Mouse (Mus musculus) heart, adult 2 months (tissue): ENCODE data around the gene Kcnb1.
A peak's percentile ranks its signal among the peaks of the same experiment; 100 is the strongest.

Experiments
- CTCF ChIP-seq: fragments of 200-600 bp; IDR thresholded peaks from 2 replicates; pipeline ENCODE4 v1.8.1; 2022; ENCODE audit warnings: antibody characterized with exemption, mild to moderate bottlenecking, moderate library complexity
- EP300 ChIP-seq: fragments of 200-500 bp; IDR thresholded peaks from 2 replicates; pipeline ENCODE4 v1.6.1; 2011; ENCODE audit warnings: low read depth, low read length, control low read depth; ENCODE audit not compliant: insufficient read depth
- POLR2A ChIP-seq: fragments of 200-500 bp; IDR thresholded peaks from 2 replicates; pipeline ENCODE4 v1.6.1; 2011; ENCODE audit warnings: mild to moderate bottlenecking, low read depth, low read length, control low read depth; ENCODE audit not compliant: insufficient read depth

GRCm38 (mm10) chr2:167112737-167113136 lies 77.2 kb downstream of the Kcnb1 start:
- TF ChIP-seq CTCF (peak; percentile 95), POLR2A (no peak), EP300 (peak; percentile 96)
